Mouse (Mus musculus) limb, embryonic 12.5 days (tissue): ENCODE results near the gene Fhad1. TPM values are rescaled to one million over a fixed set of nuclear protein-coding genes. Genes with fewer than 3 reads are reported as not detected.

Source experiments
- ATAC-seq: fragments of 200-750 bp; cut with Nextera tagmentation; 2 replicates; pipeline ENCODE4 v1.8.0; 2017; ENCODE audit warnings: low read depth, moderate TSS enrichment; ENCODE audit not compliant: insufficient number of reproducible peaks, insufficient read depth, low FRiP score, low TSS enrichment
- H3K27ac ChIP-seq: fragments of 300-500 bp; sonication (generic); 2 replicates; pipeline ENCODE4 v1.5.1; 2016; ENCODE audit warnings: mild to moderate bottlenecking, moderate library complexity
- H3K27me3 ChIP-seq: fragments of 300-500 bp; sonication (generic); 2 replicates; pipeline ENCODE4 v1.6.1; 2016; ENCODE audit warnings: mild to moderate bottlenecking, moderate library complexity
- H3K36me3 ChIP-seq: fragments of 300-500 bp; sonication (generic); 2 replicates; pipeline ENCODE4 v1.6.1; 2016; ENCODE audit warnings: mild to moderate bottlenecking, moderate library complexity
- H3K4me1 ChIP-seq: fragments of 300-500 bp; sonication (generic); replicated peaks from 2 replicates; pipeline ENCODE4 v1.6.1; 2016
- H3K4me2 ChIP-seq: fragments of 300-500 bp; sonication (generic); 2 replicates; pipeline ENCODE4 v1.6.1; 2016; ENCODE audit warnings: mild to moderate bottlenecking, moderate library complexity
- H3K4me3 ChIP-seq: fragments of 300-500 bp; sonication (generic); replicated peaks from 2 replicates; pipeline ENCODE4 v1.5.1; 2016; ENCODE audit warnings: mild to moderate bottlenecking
- H3K9ac ChIP-seq: fragments of 300-500 bp; sonication (generic); replicated peaks from 2 replicates; pipeline ENCODE4 v1.6.1; 2016; ENCODE audit warnings: mild to moderate bottlenecking, moderate library complexity
- H3K9me3 ChIP-seq: fragments of 300-500 bp; sonication (generic); 2 replicates; pipeline ENCODE4 v1.6.1; 2016; ENCODE audit warnings: mild to moderate bottlenecking, moderate library complexity
- WGBS: fragments of 180-500 bp; shearing (Covaris S2); methylation state at CpG from one replicate; pipeline ENCODE4 v1.1.7; 2016; 5-methylcytosine and 5-hydroxymethylcytosine counted together
- polyA plus RNA-seq: library from polyadenylated mRNA; unstranded; fragments of >200 nt; fragmentation: Nextera tagmentation; extraction: Ambion mirVana; gene quantifications from 2 replicates; pipeline ENCODE4 v1.2.1, GENCODE M21; 2016

Gene Fhad1
- polyA plus RNA-seq, 1 experiment from 2014 or later = 1.4 TPM

DNA sequence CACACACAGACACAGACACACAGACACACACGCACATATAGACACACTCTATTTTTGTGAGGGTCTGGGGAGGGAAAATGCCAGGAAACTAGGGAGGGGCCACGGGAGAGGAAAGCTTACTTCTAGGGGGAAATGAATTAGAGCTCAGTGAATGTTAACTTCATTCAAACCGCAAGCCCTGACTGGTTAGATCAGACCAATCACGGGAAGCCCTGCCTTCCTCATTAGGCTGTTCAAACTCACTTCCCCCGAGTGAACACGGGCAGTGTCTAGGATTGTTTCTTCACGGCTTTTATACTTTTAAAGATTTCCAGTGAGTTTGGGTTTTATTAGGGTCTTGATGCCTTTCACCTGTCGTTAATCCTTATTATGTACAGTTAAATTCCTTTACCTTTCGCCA, 37.5 kb downstream of the Fhad1 start:
- no peak overlapping the region for H3K4me2 ChIP-seq
- no peak overlapping the region for H3K9ac ChIP-seq
- H3K4me1 ChIP-seq = no peaks in the 10 kb centered on the region
- no peak overlapping the region for H3K27ac ChIP-seq
- H3K4me3 ChIP-seq = no peak overlapping the region
- ATAC-seq = no peak
- WGBS = 48% methylated on average over 9 of the region's 9 CpGs
- no peaks in the 10 kb centered on the region for H3K36me3 ChIP-seq
- H3K9me3 ChIP-seq = peaks cover 4% of the 10 kb centered on the region; the same call in 1 of the 2 replicates
- H3K27me3 ChIP-seq = peaks cover 9% of the 10 kb centered on the region; the same call in 1 of the 2 replicates

- no peak overlapping the region for H3K4me3 ChIP-seq
- no peak overlapping the region for H3K27ac ChIP-seq
- peaks cover 9% of the 10 kb centered on the region; the same call in 1 of the 2 replicates for H3K27me3 ChIP-seq
- no peak overlapping the region for H3K9ac ChIP-seq
- H3K9me3 ChIP-seq = peaks cover 15% of the 10 kb centered on the region; the same call in 1 of the 2 replicates
- WGBS = 53% methylated on average over 4 of the region's 4 CpGs
- H3K36me3 ChIP-seq = no peaks in the 10 kb centered on the region
- no peak overlapping the region for H3K4me2 ChIP-seq
- ATAC-seq = no peak
- no peaks in the 10 kb centered on the region for H3K4me1 ChIP-seq
These were observed 38.7 kb downstream of the Fhad1 start for GRCm38 (mm10) chr4:141976163-141976562.

DNA sequence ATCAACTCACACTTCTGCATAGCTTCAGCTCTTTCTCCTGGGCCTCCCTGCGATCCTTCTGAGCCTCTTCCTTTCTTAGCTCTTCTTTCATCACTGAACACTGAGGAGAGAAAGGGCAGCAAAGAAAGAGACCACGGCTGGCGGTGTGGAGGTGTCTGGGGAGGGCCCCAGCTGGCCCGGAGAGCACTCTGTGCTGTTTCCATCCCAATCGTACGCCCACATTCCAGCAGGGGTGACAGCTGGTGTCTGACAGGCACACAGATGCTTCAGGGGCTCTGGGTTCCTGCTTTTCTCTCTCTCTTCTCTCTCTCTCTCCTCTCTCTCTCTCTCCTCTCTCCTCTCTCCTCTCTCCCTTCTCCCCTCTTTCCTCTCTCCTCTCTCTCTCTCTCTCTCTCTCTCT, 50.3 kb downstream of the Fhad1 start:
- Histone ChIP-seq H3K9me3 (peaks cover 10% of the 10 kb centered on the region; the same call in 1 of the 2 replicates), H3K4me3 (no peak overlapping the region), H3K27me3 (no peaks in the 10 kb centered on the region), H3K9ac (no peak overlapping the region), H3K27ac (no peak overlapping the region), H3K36me3 (no peaks in the 10 kb centered on the region), H3K4me2 (no peak overlapping the region), H3K4me1 (0 out of 2 replicates have a peak, but pooled peaks cover 4% of the 10 kb centered on the region)
- WGBS = 40% methylated on average over 6 of the region's 6 CpGs
- ATAC-seq = no peak

DNA sequence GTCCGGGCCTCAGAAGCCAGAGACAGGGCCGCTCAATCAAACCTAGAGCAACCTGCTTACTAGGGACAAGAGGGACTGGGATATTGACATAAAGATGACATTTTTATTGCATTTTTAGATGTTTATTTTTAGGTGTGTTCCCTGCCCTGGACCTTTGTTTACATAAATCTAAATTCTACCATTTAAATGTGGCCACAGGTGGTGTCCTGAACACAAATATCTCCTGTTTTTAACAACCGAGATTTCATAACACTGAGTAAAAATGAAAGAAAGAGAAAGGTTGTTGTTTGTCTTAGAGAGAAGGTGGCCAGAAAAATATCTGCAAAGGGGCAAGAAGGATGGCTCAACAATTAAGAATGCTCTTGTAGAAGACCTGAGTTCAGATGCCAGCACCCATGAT, 51.0 kb downstream of the Fhad1 start:
- Histone ChIP-seq H3K27me3 (no peaks in the 10 kb centered on the region), H3K36me3 (no peaks in the 10 kb centered on the region), H3K9ac (no peak overlapping the region), H3K4me1 (peaks cover 5% of the 10 kb centered on the region; the same call in 1 of the 2 replicates), H3K4me2 (no peak overlapping the region), H3K9me3 (peaks cover 10% of the 10 kb centered on the region; the same call in 1 of the 2 replicates), H3K27ac (no peak overlapping the region), H3K4me3 (no peak overlapping the region)
- no peak for ATAC-seq
- 81% methylated on average over 3 of the region's 3 CpGs for WGBS

- H3K9me3 ChIP-seq = peaks cover 10% of the 10 kb centered on the region; the same call in 1 of the 2 replicates
- peaks cover 12% of the 10 kb centered on the region for H3K4me1 ChIP-seq
- ATAC-seq = no peak
- H3K27me3 ChIP-seq = no peaks in the 10 kb centered on the region
- no peak overlapping the region for H3K27ac ChIP-seq
- H3K9ac ChIP-seq = 0 out of 2 replicates have a peak overlapping the region, but pooled peaks have one; percentile 8
- WGBS = 10% methylated on average over 23 of the region's 23 CpGs
- H3K36me3 ChIP-seq = no peaks in the 10 kb centered on the region
- H3K4me2 ChIP-seq = peak overlapping the region; percentile 32
- H3K4me3 ChIP-seq = no peak overlapping the region
These were observed 51.8 kb downstream of the Fhad1 start for GRCm38 (mm10) chr4:141962811-141963685.

- Histone ChIP-seq H3K36me3 (no peaks in the 10 kb centered on the region), H3K4me2 (no peak overlapping the region), H3K27ac (no peak overlapping the region), H3K27me3 (no peaks in the 10 kb centered on the region), H3K4me3 (no peak overlapping the region), H3K9ac (no peak overlapping the region), H3K4me1 (peaks cover 24% of the 10 kb centered on the region), H3K9me3 (peaks cover 10% of the 10 kb centered on the region; the same call in 1 of the 2 replicates)
- no peak for ATAC-seq
- WGBS = 83% methylated on average over 8 of the region's 8 CpGs
These were observed 54.8 kb downstream of the Fhad1 start for GRCm38 (mm10) chr4:141960037-141960436.

DNA sequence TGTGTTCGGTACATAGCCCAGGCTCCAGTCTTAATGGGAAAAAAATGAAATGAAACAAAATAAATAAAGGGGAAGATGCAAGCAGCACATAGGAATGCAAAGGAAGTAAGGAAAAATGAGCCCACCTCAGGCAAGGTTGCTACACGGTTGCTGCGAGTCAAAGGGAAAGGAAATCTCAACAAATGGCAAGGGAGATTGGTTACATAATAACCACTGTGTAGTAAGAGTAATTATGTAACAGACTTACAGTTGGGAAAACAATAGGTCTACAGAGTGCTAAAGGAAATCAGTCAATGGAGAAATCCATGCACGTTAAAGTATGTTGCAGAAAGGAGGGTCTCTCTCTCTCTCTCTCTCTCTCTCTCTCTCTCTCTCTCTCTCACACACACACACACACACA, 55.3 kb downstream of the Fhad1 start:
- peaks cover 10% of the 10 kb centered on the region; the same call in 1 of the 2 replicates for H3K9me3 ChIP-seq
- ATAC-seq = no peak
- no peak overlapping the region for H3K27ac ChIP-seq
- no peaks in the 10 kb centered on the region for H3K27me3 ChIP-seq
- H3K4me3 ChIP-seq = no peak overlapping the region
- H3K4me2 ChIP-seq = no peak overlapping the region
- peaks cover 28% of the 10 kb centered on the region for H3K4me1 ChIP-seq
- no peaks in the 10 kb centered on the region for H3K36me3 ChIP-seq
- H3K9ac ChIP-seq = no peak overlapping the region
- 78% methylated on average over 4 of the region's 4 CpGs for WGBS

DNA sequence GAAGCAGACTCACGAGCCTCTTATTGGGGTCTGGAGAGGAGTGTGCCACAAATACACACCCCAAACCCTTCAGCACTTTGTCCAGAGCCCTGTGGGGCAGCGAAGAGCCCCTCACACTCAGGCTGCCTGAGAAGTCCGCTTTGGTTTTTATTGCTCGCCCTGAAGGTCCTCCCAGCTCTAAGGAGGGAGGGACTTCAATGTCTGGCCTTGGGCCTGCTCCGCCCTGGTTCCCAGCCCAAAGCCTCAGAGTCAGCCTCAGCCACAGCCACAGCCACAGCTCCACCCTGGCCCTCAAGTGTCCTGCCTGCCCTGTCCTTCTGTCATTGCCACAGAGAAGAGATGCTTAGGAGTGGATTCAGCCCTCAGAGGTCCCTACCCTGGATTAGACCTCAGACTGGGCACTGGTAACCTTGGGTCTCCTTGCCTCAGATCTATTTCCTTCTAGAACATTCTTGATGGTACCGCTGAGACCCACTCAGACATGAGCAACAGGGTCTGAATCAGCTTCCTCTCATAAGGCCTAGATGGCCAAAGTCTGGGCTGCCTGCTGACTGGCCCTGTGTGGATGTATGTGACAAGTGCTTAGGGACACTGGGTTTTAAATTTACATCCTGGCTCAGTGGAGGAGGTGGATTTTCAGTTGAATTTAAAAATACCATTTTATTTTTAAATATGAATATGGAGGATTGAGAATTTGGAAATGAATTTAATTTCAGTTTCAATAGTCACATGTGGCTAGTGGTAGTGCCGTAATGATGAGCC, 56.1 kb downstream of the Fhad1 start:
- Histone ChIP-seq H3K36me3 (no peaks in the 10 kb centered on the region), H3K4me1 (peaks cover 33% of the 10 kb centered on the region), H3K27ac (no peak overlapping the region), H3K4me3 (no peak overlapping the region), H3K9me3 (peaks cover 10% of the 10 kb centered on the region; the same call in 1 of the 2 replicates), H3K4me2 (peak overlapping the region; percentile 35; the same call in 1 of the 2 replicates), H3K27me3 (no peaks in the 10 kb centered on the region), H3K9ac (no peak overlapping the region)
- ATAC-seq = 0 out of 2 replicates have a peak, but pooled peaks have one; percentile 1
- WGBS = 45% methylated on average over 7 of the region's 7 CpGs

GRCm38 (mm10) chr4:141958188-141958587, 56.7 kb downstream of the Fhad1 start:
- 7% methylated on average over 9 of the region's 9 CpGs for WGBS
- no peaks in the 10 kb centered on the region for H3K36me3 ChIP-seq
- H3K27me3 ChIP-seq = no peaks in the 10 kb centered on the region
- no peak overlapping the region for H3K27ac ChIP-seq
- peak; percentile 46 for ATAC-seq
- no peak overlapping the region for H3K9ac ChIP-seq
- no peak overlapping the region for H3K4me3 ChIP-seq
- H3K4me2 ChIP-seq = peak overlapping the region; percentile 35
- H3K9me3 ChIP-seq = peaks cover 10% of the 10 kb centered on the region; the same call in 1 of the 2 replicates
- H3K4me1 ChIP-seq = peaks cover 33% of the 10 kb centered on the region

DNA sequence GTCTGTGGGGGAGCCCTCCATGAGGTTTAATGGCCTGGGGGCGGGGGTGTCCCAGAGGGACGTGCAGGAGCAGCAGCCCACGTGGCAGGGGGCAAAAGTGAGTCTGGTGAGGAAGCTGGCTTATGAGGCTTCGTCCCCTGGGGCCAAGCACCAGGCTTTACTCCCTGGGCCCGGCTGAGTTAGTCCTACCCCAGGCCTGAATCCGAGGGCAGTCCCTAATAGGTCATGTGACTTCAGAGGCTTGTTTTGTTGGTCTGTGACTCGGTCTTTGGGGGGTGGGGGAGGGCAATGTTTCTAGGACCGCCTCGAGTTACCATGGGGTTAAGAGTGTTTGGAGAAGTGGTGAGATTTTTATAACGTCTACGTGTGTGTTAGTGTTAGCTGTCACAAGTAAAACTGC, 57.1 kb downstream of the Fhad1 start:
- Histone ChIP-seq H3K4me3 (no peak overlapping the region), H3K4me2 (peak overlapping the region; percentile 35), H3K27ac (peak overlapping the region; percentile 51; the same call in 1 of the 2 replicates), H3K4me1 (peaks cover 31% of the 10 kb centered on the region), H3K9me3 (peaks cover 10% of the 10 kb centered on the region; the same call in 1 of the 2 replicates), H3K9ac (no peak overlapping the region), H3K36me3 (no peaks in the 10 kb centered on the region), H3K27me3 (no peaks in the 10 kb centered on the region)
- ATAC-seq = peak; percentile 49
- 25% methylated on average over 11 of the region's 11 CpGs for WGBS

DNA sequence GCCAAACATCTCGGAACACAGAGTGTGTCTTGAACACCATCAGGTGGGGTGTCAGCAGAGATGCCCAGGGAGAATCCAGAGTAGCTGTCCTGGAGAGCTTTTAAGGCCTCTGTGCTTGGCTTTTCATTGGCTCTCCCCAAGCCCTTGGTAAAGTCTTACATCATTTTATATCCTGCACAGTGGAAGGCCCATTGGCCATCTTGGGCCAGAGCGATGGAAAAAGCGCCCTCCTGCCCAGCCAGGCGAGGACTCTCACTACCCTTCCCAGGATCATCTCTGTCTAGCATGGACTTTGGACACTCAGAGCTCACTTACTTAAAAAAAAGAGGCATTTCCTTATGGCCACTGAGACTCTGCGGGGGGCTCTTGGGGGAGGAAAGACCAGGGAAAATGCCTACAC, 58.0 kb downstream of the Fhad1 start:
- H3K27me3 ChIP-seq = no peaks in the 10 kb centered on the region
- H3K9ac ChIP-seq = no peak overlapping the region
- 93% methylated on average over 5 of the region's 5 CpGs for WGBS
- H3K4me3 ChIP-seq = no peak overlapping the region
- peaks cover 36% of the 10 kb centered on the region for H3K4me1 ChIP-seq
- no peaks in the 10 kb centered on the region for H3K36me3 ChIP-seq
- no peak overlapping the region for H3K4me2 ChIP-seq
- ATAC-seq = no peak
- no peak overlapping the region for H3K27ac ChIP-seq
- H3K9me3 ChIP-seq = peaks cover 9% of the 10 kb centered on the region; the same call in 1 of the 2 replicates
